Comparison of ENCODE assay signal across 18 mouse cellular contexts in the genomic region with DNA sequence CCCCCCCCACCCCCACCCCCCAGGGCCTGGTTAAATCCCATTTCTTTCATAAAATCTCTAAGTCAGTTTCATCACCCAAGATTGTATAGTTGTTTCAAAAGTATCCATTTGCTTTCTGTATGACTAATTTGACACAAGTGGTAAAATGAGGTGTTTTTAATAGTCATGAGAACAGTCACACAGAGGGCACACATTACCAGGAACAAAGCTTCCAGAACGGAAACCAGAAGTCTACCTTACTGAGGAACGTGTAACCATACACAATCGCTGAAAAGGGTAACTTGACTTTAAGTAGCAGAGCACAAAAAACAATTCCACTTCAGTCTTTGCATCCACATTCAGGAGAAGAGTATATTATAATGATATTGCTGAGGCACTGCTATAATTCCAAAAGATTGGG. TPM values are rescaled to one million over a fixed set of nuclear protein-coding genes. Genes with fewer than 3 reads are reported as not detected.
DNase-seq lines count a peak whose midpoint lies in the region; ATAC-seq and TF ChIP-seq lines count a peak whose summit lies in the region.
"Had no signal": no experiment of that assay in that cellular context is flagged by ENCODE, and none has a peak within 500 bp of the region (broad histone marks: within the 10 kb centered on the region; RNA-seq: fewer than 3 reads in every experiment).

No protein-coding gene starts in this region.

- no peak overlapping the region for H3K4me3 ChIP-seq in intestine, postnatal 0 days (ENCODE audit: low read depth, low read length)
- H3K4me3 ChIP-seq: embryonic facial prominence, embryonic 10.5 days; embryonic facial prominence, embryonic 12.5 days had no signal

- DNase-seq in CD4-positive helper T cell, adult 2 months (ENCODE audit: low read depth, low spot score): peak; percentile 38
- DNase-seq in induced T-regulatory cell, adult 2 months (ENCODE audit: low read depth): peak; percentile 51
- DNase-seq in ovary, adult 18-20 months (ENCODE audit: low spot score): no peak
- no peak for DNase-seq in frontal cortex, adult 2 months (ENCODE audit: extremely low spot score in 1 of 2, low spot score in 1 of 2)
- DNase-seq: adrenal gland, adult 8-10 months; adrenal gland, postnatal 14 days; adrenal gland, postnatal 36 days; B cell, adult 2 months; cerebellum, adult 11-12 months; cerebellum, adult 2 months; cerebellum, adult 9-10 months; cerebellum, postnatal 10 days had no signal

- H3K4me2 ChIP-seq in intestine, postnatal 0 days (replicated peaks; ENCODE audit: low read depth): no peak overlapping the region
- H3K4me2 ChIP-seq: embryonic facial prominence, embryonic 12.5 days had no signal

- H3K9ac ChIP-seq in intestine, postnatal 0 days (ENCODE audit: low read depth, low read length): no peak overlapping the region
- H3K9ac ChIP-seq: embryonic facial prominence, embryonic 12.5 days had no signal

- WGBS in intestine, postnatal 0 days: 80% methylated on average over 3 of the region's 3 CpGs

- no peak overlapping the region for H3K27ac ChIP-seq in intestine, postnatal 0 days (ENCODE audit: low read depth, low read length)
- H3K27ac ChIP-seq: embryonic facial prominence, embryonic 10.5 days; embryonic facial prominence, embryonic 12.5 days had no signal

- H3K36me3 ChIP-seq in intestine, postnatal 0 days (ENCODE audit: control insufficient read depth, insufficient read depth): no peaks in the 10 kb centered on the region
- H3K36me3 ChIP-seq: embryonic facial prominence, embryonic 10.5 days; embryonic facial prominence, embryonic 12.5 days had no signal

- no peak for TF ChIP-seq CTCF in intestine, postnatal 0 days (IDR thresholded peaks at IDR 0.05; ENCODE audit: low read depth)

- ATAC-seq in CD4-positive, CD25-positive, alpha-beta regulatory T cell, adult 4 months: peak; percentile 71
- ATAC-seq in intestine, postnatal 0 days: no peak
- ATAC-seq: forebrain, embryonic 14.5 days; forebrain, embryonic 16.5 days had no signal

- H3K9me3 ChIP-seq in intestine, postnatal 0 days (ENCODE audit: control insufficient read depth): no peaks in the 10 kb centered on the region
- H3K9me3 ChIP-seq: embryonic facial prominence, embryonic 10.5 days; embryonic facial prominence, embryonic 12.5 days had no signal

- H3K4me1 ChIP-seq in intestine, postnatal 0 days (replicated peaks; ENCODE audit: control insufficient read depth, insufficient read depth, low read length): no peaks in the 10 kb centered on the region; the same call in 1 of the 2 replicates

- H3K27me3 ChIP-seq in intestine, postnatal 0 days (replicated peaks; ENCODE audit: control insufficient read depth, insufficient read depth, low read length): no peaks in the 10 kb centered on the region
- H3K27me3 ChIP-seq: embryonic facial prominence, embryonic 12.5 days had no signal

RNA-seq across cellular contexts. Expression of gene Chn2, which starts 53.6 kb away (rescaled TPM):
- polyA plus RNA-seq in CD4-positive, CD25-positive, alpha-beta regulatory T cell, adult 4 months (2017; shearing (Covaris generic)): 10 to 100 TPM in 1 of 2 experiments, 1 to 10 TPM in 1; 3.1 to 10.5 TPM
- polyA plus RNA-seq in frontal cortex, adult 2 months (2012; rRNA removed): 47.0 and 52.9 TPM in 2 replicates
- polyA plus RNA-seq in intestine, postnatal 0 days (2015; fragmentation: Nextera tagmentation; extraction: Ambion mirVana): 19.6 and 24.3 TPM in 2 replicates

Comparison
In these comparisons a context has a peak if more than half of its experiments do, and no peak if none do; other contexts are left out.
1. DNase-seq: peak in CD4-positive helper T cell, adult 2 months (single experiment) and induced T-regulatory cell, adult 2 months (single experiment); none in ovary, adult 18-20 months (single experiment) and frontal cortex, adult 2 months (0 of 2).